27 mouse cellular contexts compared by ENCODE assay signal in genomic region chr13:110895349-110895748, GRCm38 (mm10).
DNase-seq lines count a peak whose midpoint lies in the region; ATAC-seq and TF ChIP-seq lines count a peak whose summit lies in the region.
"Had no signal": no experiment of that assay in that cellular context is flagged by ENCODE, and none has a peak within 500 bp of the region (broad histone marks: within the 10 kb centered on the region; RNA-seq: fewer than 3 reads in every experiment).

No protein-coding gene starts in this region.

- 53% methylated on average over 6 of the region's 6 CpGs for WGBS in lung, embryonic 14.5 days
- 46% methylated on average over 6 of the region's 6 CpGs for WGBS in embryonic facial prominence, embryonic 14.5 days
- WGBS in limb, embryonic 15.5 days, result 41% methylated on average over 6 of the region's 6 CpGs

- ATAC-seq in lung, embryonic 14.5 days (ENCODE audit: insufficient read depth), result no peak
- no peak for ATAC-seq in embryonic facial prominence, embryonic 14.5 days (ENCODE audit: low read depth)
- ATAC-seq in limb, embryonic 15.5 days (ENCODE audit: insufficient number of reproducible peaks, low FRiP score, low TSS enrichment, low read depth), result peak; percentile 72; the same call in 1 of the 2 replicates
- no peak for ATAC-seq in erythroblast, adult 5-6 weeks (replicated peaks; ENCODE audit: low FRiP score, poor library complexity, severe bottlenecking)
- ATAC-seq: forebrain, embryonic 15.5 days; inflammation-experienced regulatory T-cells, adult 6 months; midbrain, embryonic 15.5 days had no signal

- intact Hi-C loops in gastrocnemius, adult 2 months (cut with DNase I), result no loop called here

- no peak for DNase-seq in gastrocnemius, adult 2 months
- no peak for DNase-seq in gastrocnemius, postnatal 25 days
- peak; percentile 56 for DNase-seq in lung, embryonic 14.5 days
- no peak for DNase-seq in lung, postnatal 4 days
- DNase-seq in embryonic facial prominence, embryonic 14.5 days (ENCODE audit: low spot score), result peak; percentile 40
- DNase-seq: adrenal gland, adult 8-10 months; cerebellum, adult 2 months; cerebellum, postnatal 14 days; kidney, adult 11 months; kidney, postnatal 25 days; liver, embryonic 13.5 days; lung, adult 18-20 months; right cerebral cortex, adult 18-20 months; spleen, adult 18-20 months; thymus, postnatal 14 days had no signal

- H3K9ac ChIP-seq in lung, embryonic 14.5 days, result no peak overlapping the region
- no peak overlapping the region for H3K9ac ChIP-seq in embryonic facial prominence, embryonic 14.5 days (ENCODE audit: low read depth, low read length)
- no peak overlapping the region for H3K9ac ChIP-seq in limb, embryonic 15.5 days
- H3K9ac ChIP-seq: forebrain, embryonic 15.5 days; heart, embryonic 15.5 days; hindbrain, embryonic 15.5 days; kidney, embryonic 15.5 days; liver, embryonic 13.5 days; midbrain, embryonic 15.5 days had no signal

- H3K27me3 ChIP-seq in lung, embryonic 14.5 days (ENCODE audit: insufficient read depth, low read length), result no peaks in the 10 kb centered on the region
- H3K27me3 ChIP-seq in embryonic facial prominence, embryonic 14.5 days (replicated peaks; ENCODE audit: control insufficient read depth, insufficient read depth, low read length), result no peaks in the 10 kb centered on the region; the same call in 1 of the 2 replicates
- no peaks in the 10 kb centered on the region for H3K27me3 ChIP-seq in limb, embryonic 15.5 days
- H3K27me3 ChIP-seq: CH12.LX; forebrain, embryonic 15.5 days; heart, embryonic 15.5 days; hindbrain, embryonic 15.5 days; kidney, embryonic 15.5 days; liver, embryonic 13.5 days; midbrain, embryonic 15.5 days had no signal

- no peak overlapping the region for H3K4me3 ChIP-seq in gastrocnemius, adult 2 months
- H3K4me3 ChIP-seq in lung, embryonic 14.5 days (ENCODE audit: low read depth, low read length), result no peak overlapping the region
- H3K4me3 ChIP-seq in embryonic facial prominence, embryonic 14.5 days (ENCODE audit: low read depth, low read length), result no peak overlapping the region
- H3K4me3 ChIP-seq in limb, embryonic 15.5 days, result no peak overlapping the region
- H3K4me3 ChIP-seq: forebrain, embryonic 10.5 days; forebrain, embryonic 15.5 days; heart, embryonic 15.5 days; hindbrain, embryonic 15.5 days; kidney, embryonic 15.5 days; layer of hippocampus, adult 2 months; liver, embryonic 13.5 days; midbrain, embryonic 10.5 days; midbrain, embryonic 15.5 days had no signal

- H3K4me1 ChIP-seq in lung, embryonic 14.5 days (ENCODE audit: insufficient read depth), result no peaks in the 10 kb centered on the region
- peaks cover 12% of the 10 kb centered on the region for H3K4me1 ChIP-seq in embryonic facial prominence, embryonic 14.5 days (ENCODE audit: control insufficient read depth, insufficient read depth, low read length)
- peaks cover 16% of the 10 kb centered on the region; the same call in 1 of the 2 replicates for H3K4me1 ChIP-seq in limb, embryonic 15.5 days
- H3K4me1 ChIP-seq: forebrain, embryonic 15.5 days; heart, embryonic 15.5 days; hindbrain, embryonic 15.5 days; kidney, embryonic 15.5 days; liver, embryonic 13.5 days; midbrain, embryonic 15.5 days had no signal

- no peaks in the 10 kb centered on the region for H3K36me3 ChIP-seq in lung, embryonic 14.5 days (ENCODE audit: insufficient read depth)
- no peaks in the 10 kb centered on the region for H3K36me3 ChIP-seq in embryonic facial prominence, embryonic 14.5 days (ENCODE audit: control insufficient read depth, insufficient read depth, low read length)
- no peaks in the 10 kb centered on the region for H3K36me3 ChIP-seq in limb, embryonic 15.5 days
- H3K36me3 ChIP-seq: forebrain, embryonic 10.5 days; forebrain, embryonic 15.5 days; heart, embryonic 15.5 days; hindbrain, embryonic 15.5 days; kidney, embryonic 15.5 days; liver, embryonic 13.5 days; midbrain, embryonic 10.5 days; midbrain, embryonic 15.5 days had no signal

- no peak overlapping the region for H3K4me2 ChIP-seq in lung, embryonic 14.5 days
- H3K4me2 ChIP-seq in embryonic facial prominence, embryonic 14.5 days (ENCODE audit: low read depth, low read length), result no peak overlapping the region
- H3K4me2 ChIP-seq in limb, embryonic 15.5 days, result no peak overlapping the region
- H3K4me2 ChIP-seq: forebrain, embryonic 15.5 days; heart, embryonic 15.5 days; hindbrain, embryonic 15.5 days; kidney, embryonic 15.5 days; liver, embryonic 13.5 days; midbrain, embryonic 15.5 days had no signal

- peak overlapping the region; percentile 28; the same call in 1 of the 2 replicates for H3K27ac ChIP-seq in gastrocnemius, adult 2 months
- no peak overlapping the region for H3K27ac ChIP-seq in lung, embryonic 14.5 days (ENCODE audit: low read depth)
- H3K27ac ChIP-seq in embryonic facial prominence, embryonic 14.5 days (replicated peaks; ENCODE audit: low read depth, low read length), result no peak overlapping the region
- H3K27ac ChIP-seq in limb, embryonic 15.5 days, result no peak overlapping the region
- H3K27ac ChIP-seq: forebrain, embryonic 10.5 days; forebrain, embryonic 15.5 days; heart, embryonic 15.5 days; hindbrain, embryonic 15.5 days; kidney, embryonic 15.5 days; layer of hippocampus, adult 2 months; liver, embryonic 13.5 days; midbrain, embryonic 10.5 days; midbrain, embryonic 15.5 days had no signal

- no peak for TF ChIP-seq CTCF in gastrocnemius, adult 2 months (IDR thresholded peaks at IDR 0.05)
- no peak for TF ChIP-seq CTCF in lung, embryonic 14.5 days (IDR thresholded peaks at IDR 0.05; ENCODE audit: low read depth)

- no peaks in the 10 kb centered on the region for H3K9me3 ChIP-seq in lung, embryonic 14.5 days (ENCODE audit: low read depth, low read length)
- H3K9me3 ChIP-seq in embryonic facial prominence, embryonic 14.5 days (ENCODE audit: control insufficient read depth, low read length), result no peaks in the 10 kb centered on the region
- no peaks in the 10 kb centered on the region for H3K9me3 ChIP-seq in limb, embryonic 15.5 days
- H3K9me3 ChIP-seq: forebrain, embryonic 10.5 days; forebrain, embryonic 15.5 days; heart, embryonic 15.5 days; hindbrain, embryonic 15.5 days; kidney, embryonic 15.5 days; liver, embryonic 13.5 days; midbrain, embryonic 10.5 days; midbrain, embryonic 15.5 days had no signal

Comparison
In these comparisons a context has a peak if more than half of its experiments do, and no peak if none do; other contexts are left out.
1. DNase-seq: peak in lung, embryonic 14.5 days (single experiment) and embryonic facial prominence, embryonic 14.5 days (single experiment); none in gastrocnemius, adult 2 months (single experiment), gastrocnemius, postnatal 25 days (single experiment) and lung, postnatal 4 days (0 of 2).